Mouse (Mus musculus): ENCODE measurements at regions not wholly inside any gene's neighbourhood (a gene's known extent, or its start where the extent isn't known, plus 50 kb on each side); places are given as distances from the start of the nearest gene placed in this dataset.

GRCm38 (mm10) chr13:99814033-99814556 is 86.8 kb downstream of the Cartpt start:
- TF ChIP-seq POLR2A (IDR thresholded peaks at IDR 0.05; ENCODE audit: control insufficient read depth, extremely low read depth, insufficient read depth, low read length, poor library complexity) (no peak), CTCF (IDR thresholded peaks at IDR 0.05; ENCODE audit: borderline replicate concordance, control insufficient read depth, extremely low read depth, insufficient read depth, low read length, poor library complexity) (no peak)

All from thymus, adult 2 months (tissue).